Mouse (Mus musculus) ES-Bruce4 (cell line): ENCODE measurements around the gene Vmn1r213.

Experiments
- CTCF ChIP-seq: IDR thresholded peaks from one replicate; pipeline ENCODE4 v1.8.1; 2011; ENCODE audit warnings: low read depth, low read length
- EP300 ChIP-seq: IDR thresholded peaks from 2 replicates; pipeline ENCODE4 v1.6.1; 2011; ENCODE audit warnings: low read depth, low read length; ENCODE audit not compliant: insufficient read depth
- POLR2A ChIP-seq: IDR thresholded peaks from one replicate; pipeline ENCODE4 v1.8.1; 2011; ENCODE audit warnings: low read length; ENCODE audit not compliant: insufficient read depth

DNA sequence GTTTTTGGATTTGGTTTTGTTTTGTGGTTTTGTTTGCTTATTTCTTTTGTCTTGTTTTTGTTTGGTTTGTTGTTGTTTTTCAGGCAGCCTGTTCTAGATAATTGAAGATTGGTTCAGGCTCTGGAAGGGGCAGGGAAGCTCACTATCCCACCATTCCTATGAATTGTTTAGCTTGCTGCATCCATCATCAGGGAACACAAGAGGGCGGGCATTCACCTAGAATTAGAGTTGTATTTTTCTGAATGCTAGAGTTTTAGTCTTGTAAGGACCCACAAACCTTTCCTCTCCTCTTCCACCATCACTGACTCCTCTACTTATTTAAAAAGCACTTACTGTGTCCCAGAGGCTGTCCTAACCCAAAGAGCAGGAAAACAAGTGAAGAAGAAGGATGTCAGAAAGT is 50.3 kb downstream of the Vmn1r213 start:
- TF ChIP-seq CTCF, result no peak
- TF ChIP-seq POLR2A, result no peak
- no peak for TF ChIP-seq EP300
